Mouse (Mus musculus) heart, postnatal 0 days (tissue): ENCODE measurements at regions not wholly inside any gene's neighbourhood (a gene's known extent, or its start where the extent isn't known, plus 50 kb on each side); places are given as distances from the start of the nearest gene placed in this dataset.

Experiments
- CTCF ChIP-seq: IDR thresholded peaks from 2 replicates; pipeline ENCODE4 v1.5.1; 2016; ENCODE audit warnings: antibody characterized with exemption, control low read depth, low read depth
- EP300 ChIP-seq: IDR thresholded peaks from 2 replicates; pipeline ENCODE4 v1.6.1; 2016; ENCODE audit warnings: antibody characterized with exemption, low read depth

DNA sequence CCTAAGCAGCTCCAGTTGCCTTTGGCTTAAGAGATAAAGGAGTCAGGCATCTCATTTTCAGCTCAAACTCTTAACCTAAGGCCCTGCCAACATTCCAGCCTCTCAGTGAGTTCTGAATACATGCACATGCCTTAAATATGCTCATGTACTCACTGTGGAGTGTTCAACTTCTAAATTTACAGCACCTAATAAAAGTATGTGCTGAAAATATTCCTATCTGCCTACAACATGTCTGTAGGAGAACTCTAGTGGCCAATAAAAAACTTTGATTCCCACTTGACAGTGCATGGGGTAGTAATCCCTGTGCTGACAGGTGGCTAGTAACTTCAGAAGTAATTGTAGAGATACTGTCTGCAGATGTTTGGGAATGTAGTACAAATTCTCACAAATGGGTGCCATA is 319.3 kb upstream of the Intu start:
- TF ChIP-seq CTCF = no peak
- no peak for TF ChIP-seq EP300
